Mouse (Mus musculus) bone marrow macrophage, adult 2 months (primary cell): ENCODE measurements around the gene Asic4.

Source experiments
- CTCF ChIP-seq: IDR thresholded peaks from 2 replicates; pipeline ENCODE4 v1.5.1; 2012; ENCODE audit warnings: low read depth, mild to moderate bottlenecking, low read length, moderate library complexity
- POLR2A ChIP-seq: IDR thresholded peaks from 2 replicates; pipeline ENCODE4 v1.6.1; 2012; ENCODE audit warnings: mild to moderate bottlenecking, low read depth, low read length, borderline replicate concordance

DNA sequence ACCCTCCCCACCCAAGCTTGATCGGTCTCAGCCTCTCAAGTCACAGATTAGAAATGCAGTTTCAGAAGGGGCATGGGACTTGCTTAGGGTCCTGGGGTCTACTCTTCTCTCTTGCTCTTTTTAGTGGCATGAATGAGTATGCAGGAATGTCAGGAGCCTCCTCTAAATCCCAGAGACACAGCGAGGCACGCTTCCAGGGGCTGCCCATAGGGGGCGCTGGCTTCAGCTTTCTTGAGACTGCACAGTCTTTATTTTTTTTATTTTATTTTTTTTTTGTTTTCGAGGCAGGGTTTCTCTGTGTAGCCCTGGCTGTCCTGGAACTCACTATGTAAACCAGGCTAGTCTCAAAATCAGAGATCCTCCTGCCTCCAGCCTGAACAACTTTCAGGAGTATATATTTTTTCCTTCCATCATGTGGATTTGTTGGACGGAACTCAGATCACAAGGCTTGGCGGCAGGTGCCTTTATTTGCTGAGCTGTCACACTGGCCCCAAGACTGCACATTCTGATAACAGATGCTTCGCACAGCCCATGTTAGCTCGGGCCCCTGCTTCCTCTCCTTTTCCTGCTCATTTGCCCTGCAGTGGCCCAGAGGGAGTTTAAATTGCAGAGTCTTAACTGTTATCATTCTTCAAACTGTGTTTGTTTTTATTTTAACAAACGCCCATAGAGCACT is 24.3 kb upstream of the Asic4 start:
- TF ChIP-seq CTCF = peak; percentile 88
- no peak for TF ChIP-seq POLR2A
